Mouse (Mus musculus): ENCODE measurements around the gene Zfp784.
A peak's percentile ranks its signal among the peaks of the same experiment; 100 is the strongest.

The Zfp784 gene

DNA sequence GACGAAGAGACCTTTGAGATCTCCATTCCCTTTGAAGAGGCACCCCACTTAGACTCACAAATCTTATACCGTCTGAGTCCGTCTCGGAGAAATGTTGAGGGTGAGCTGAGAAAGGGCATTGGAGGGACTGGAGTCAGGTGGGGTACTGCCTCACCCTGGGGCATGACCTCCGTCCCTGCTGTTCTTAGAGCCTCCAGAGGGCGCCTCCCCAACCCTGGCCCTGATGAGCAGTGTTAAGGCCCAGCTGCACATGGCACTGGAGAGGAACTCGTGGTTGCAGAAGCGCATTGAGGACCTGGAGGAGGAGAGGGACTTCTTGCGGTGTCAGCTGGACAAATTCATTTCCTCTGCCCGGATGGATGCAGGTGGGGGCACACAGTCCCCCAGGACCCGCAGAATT is 19.6 kb upstream of the Zfp784 start:
- no peak for DNase-seq (ENCODE audit: low spot score)

DNA sequence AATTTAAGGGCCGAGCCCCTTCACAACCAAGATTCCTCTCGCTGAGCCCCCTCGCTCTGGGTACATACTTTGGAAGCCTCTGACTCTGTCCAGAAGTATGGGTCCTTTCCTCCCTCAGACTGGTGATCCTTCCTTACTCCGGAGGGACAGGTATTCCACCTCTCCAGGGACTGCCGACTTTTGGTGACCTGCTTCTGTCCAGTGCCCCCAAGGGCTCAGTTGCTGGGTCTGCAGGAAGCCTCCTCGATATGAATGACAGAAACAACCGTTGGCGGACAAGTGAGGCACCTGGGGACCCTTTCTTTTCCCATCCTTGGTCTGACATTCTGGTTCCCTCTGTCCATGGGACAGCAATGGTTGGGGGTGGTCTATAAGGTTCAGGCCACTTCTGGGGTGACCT is 19.1 kb upstream of the Zfp784 start:
- DNase-seq (ENCODE audit: low spot score) = no peak

DNA sequence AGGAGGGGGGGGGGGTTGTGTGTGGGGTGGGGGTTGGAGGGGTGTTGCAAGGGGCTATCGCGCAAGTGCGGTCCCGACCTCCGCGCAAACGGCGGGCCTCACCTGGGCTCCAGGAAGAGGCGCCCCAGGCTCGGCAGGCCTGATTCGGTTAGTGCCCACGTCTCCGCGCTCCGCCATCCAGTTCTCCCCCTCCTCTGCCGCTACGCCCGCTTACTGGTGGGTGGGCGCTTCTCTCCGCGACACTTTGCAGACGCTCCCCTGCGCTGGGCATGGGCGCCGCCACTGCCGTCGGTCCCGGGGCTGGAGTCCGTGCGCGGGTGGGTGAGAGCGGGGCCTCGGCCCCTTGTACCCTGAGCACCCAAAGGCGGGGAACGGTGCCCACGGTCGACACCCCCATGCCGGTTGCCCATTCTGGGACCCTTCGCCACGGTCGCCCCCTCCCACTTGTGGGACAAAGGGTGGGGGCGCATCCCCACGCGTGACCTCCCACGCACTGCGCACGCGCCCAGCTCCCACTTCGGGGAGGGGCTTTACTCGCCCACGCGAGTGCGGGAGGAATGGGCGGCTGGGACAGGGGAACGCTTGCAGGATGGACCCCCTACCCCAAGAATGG is 18.5 kb upstream of the Zfp784 start:
- DNase-seq (ENCODE audit: low spot score) = no peak

DNA sequence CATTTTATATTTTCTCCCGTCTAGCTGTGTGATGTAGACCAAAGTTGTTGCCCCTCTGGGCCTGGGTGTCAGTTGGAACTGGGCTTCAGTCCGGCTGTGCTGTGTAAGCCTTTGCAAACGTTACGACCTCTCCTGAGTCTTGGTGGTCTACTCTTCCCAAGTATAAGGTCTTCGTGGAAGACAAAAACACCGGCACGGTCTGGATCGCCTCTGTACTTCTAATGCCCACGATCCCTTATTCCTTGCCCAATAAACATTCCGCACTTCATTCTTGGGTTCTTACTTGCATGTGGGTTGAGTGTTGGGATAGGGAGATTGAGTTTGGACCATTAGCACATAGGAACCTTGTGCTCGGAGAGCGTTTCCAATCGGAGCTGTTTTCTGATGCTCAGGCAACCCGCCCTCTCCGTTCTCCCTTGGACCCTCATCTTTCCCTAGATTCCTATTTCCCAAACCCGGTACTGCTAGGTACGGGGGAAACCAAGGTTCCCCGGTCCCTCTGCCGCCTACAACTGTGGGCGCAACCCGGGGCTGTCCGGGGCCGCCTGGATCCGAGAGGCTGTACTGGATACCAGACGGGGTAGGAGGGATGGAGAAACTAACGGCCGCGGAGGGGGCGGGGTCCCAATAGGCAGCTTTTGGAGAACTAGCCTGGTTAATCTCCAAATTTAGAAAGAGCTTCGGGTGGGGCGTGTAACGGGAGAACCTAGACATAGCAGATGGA is 15.4 kb upstream of the Zfp784 start:
- no peak for DNase-seq (ENCODE audit: low spot score)

DNA sequence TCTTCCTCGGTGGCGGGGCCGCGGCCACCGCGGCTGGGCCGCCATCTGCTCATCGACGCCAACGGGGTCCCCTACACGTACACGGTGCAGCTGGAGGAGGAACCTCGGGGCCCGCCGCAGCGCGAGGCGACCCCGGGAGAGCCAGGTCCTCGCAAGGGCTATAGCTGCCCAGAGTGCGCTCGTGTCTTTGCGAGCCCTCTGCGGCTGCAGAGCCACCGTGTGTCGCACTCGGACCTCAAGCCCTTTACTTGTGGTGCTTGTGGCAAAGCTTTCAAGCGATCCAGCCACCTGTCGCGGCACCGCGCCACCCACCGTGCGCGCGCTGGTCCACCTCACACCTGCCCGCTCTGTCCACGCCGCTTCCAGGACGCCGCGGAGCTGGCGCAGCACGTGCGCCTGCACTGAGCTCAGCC is 14.7 kb upstream of the Zfp784 start:
- DNase-seq (ENCODE audit: low spot score) = no peak

DNA sequence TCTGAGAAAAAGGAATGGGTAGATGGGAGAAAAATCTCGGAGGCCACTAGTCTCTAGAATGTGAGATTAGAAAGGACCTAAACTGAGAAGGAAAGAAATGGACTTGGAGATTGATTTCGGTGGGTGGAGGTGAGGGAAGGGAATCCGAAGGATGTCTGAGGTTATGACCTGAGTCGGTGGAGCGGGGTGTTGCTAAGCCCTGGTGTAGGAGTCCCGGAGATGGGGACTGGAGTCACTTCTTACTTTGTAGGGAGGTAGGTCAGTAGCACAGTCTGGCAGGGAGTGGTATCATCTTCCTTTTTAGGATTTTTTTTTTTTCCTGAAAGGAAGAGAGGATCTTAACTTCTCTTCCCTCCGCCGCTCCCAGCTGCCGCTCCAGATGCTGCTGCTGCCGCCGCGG is 14.2 kb upstream of the Zfp784 start:
- no peak for DNase-seq (ENCODE audit: low spot score)

DNA sequence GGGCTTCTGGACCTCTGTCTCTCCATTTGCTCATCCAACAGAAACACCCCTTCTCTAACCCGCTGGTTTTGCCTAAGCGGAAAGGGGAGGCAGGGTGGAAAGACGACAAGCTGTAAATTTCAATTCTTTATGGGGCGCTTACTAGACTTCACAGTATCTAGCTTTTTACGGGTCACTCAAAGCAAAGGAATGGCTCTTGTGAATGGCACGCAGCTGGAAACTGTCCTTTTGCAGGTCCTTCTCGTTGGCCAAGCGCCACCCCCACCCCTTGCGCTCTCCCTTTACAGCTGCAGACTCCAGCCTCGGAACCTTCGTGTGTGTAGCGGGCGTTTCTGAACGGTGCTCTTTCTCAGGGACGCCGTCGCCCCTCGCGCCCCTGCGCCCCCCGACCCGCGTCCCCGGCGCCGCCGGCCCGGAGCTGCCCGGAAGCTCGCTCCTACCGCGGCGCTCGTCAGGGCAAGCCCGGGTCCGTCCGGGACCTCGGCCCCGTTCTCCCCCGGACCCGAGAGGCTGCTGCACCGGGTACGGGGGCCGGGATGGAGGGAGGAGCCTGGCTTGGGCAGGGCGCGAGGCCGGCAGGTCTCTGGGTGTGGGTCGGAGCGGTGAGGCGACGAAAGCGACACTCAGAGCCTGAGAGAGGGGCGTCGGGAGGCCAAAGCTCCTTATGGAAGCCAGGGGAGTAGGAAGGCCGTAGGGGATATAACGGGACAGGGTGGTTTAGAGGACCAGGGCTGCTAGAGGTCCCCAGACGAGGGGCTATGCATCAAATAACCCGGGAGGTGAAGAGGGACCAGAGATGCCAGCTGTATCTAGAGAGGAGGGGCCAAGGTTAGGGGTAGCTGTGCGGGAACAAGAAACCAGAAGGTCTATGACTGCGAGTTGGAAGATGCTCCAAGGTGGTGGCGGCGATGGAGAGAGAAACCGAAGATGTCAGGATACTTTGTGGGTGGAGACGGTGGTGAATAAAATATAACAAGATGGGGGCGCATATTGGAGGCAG is 13.2 kb upstream of the Zfp784 start, which contains the start of gene Zfp580:
Gene Zfp580 (plus strand): TSS at position 346 of the 1,000 bp plus-strand sequence.
- peak; percentile 78 for DNase-seq (ENCODE audit: low spot score)

DNA sequence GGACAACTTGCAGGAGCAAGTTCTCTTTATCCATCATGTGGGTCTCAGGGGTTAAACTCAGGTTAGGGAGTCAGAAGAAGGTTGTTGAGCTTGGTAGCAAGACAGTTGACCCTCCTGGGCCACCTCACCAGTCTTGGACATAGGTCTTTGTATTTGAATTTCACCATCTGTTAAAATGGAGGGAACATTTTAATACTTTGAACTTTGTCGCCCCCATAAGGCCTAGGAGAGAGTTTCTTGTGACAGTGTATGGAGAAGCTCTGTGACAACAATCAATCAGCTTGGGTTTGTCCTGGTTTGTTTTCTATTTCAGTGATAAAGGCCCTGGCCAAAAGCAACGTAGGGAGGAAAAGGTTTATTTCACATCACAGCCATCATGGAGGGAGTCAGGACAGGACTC is 9.1 kb upstream of the Zfp784 start:
- DNase-seq (ENCODE audit: low spot score) = no peak

DNA sequence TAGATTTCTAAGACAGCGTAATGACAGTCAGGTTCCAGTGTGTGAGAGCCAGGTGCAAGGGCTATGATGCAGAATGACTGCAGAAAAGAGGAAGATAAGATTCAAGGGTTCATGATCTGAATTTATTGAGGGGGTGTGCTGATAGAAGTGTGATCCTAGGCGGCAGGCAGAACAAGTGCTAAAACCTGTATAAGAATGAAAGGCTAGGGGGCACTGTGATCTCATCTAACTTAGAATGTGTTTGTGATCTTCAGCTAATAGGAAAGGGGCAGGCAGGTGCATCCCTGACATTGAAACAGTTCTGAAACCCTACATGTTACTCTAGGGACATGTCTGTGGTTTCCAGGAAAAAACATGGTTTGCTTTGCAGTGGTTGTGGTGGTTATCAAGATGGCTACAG is 7.9 kb upstream of the Zfp784 start:
- no peak for DNase-seq (ENCODE audit: low spot score)

DNA sequence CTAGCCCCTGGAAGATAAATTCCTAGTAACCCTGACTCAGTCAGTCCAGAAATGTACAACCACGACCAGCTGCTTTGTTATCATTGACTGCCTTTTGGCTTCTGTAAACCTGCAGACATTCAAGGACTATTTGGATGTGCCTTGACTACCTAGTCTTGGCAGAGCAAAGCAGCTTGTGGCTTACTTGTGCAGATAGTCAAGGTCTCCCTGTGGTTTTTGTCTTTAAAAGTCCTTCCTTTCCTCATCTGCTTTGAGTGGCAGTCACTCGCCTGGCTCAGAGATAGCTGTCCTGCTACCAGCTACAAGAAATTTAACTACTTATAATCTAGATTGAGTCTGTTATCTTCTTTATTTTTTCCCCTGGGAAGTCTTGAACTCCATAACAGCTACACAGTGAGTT is 6.7 kb upstream of the Zfp784 start:
- DNase-seq (ENCODE audit: low spot score) = no peak

DNA sequence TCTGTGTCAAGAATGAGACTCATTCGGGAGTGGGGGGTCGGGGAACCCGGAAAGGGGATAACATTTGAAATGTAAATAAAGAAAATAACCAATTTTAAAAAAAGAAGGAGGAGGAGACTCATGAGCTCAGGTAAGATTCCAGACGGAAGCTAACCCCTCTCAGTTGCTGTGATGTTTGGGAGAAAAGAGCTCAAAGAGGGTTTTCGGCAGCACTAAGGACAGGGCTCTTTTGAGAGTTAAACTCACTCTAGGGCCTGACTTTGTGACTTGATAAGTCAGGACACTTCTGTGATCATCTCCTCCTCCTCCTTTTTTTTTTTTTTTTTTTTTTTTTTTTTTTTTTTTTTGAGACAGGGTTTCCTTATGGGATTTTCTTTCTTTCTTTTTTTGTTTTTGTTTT is 694 bp upstream of the Zfp784 start:
- DNase-seq (ENCODE audit: low spot score) = no peak

DNA sequence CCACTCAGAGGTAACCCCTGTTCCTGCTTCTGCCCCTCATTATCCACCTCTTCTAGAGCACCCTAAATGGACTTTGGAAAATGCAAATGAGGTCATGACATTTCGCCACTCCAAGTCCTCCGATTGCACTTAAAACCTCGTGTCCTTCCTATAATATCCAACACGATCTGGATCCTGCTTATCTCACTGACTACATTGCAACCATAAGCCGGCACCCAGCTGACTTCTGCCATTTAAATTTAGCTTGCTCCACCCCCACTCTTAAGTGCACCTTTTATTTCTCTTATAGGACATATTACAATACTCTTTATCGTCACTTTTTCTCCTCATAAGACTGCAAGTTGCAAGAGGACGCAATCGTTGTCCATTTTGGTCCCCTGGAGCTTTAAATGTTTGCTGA is 779 bp downstream of the Zfp784 start:
- no peak for DNase-seq (ENCODE audit: low spot score)

DNA sequence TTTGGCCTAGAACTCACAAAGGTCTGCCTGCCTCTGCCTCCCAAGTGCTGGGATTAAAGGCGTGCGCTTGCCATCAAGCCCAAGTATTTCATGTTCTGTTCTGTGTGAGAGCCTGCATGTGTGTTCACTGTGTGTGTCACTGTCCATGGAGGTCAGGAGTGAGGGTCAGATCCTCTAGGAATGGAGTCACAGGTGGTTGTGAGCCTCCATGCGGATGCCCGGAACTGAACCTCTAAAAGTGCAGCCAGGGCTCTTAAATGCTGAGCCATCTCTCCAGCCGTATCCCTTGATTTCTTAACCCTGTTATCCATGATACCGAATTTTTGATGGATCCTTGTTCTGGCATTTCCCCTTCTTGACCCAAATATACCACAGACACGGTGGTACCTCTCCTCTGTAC is 1.2 kb downstream of the Zfp784 start:
- DNase-seq (ENCODE audit: low spot score) = no peak

DNA sequence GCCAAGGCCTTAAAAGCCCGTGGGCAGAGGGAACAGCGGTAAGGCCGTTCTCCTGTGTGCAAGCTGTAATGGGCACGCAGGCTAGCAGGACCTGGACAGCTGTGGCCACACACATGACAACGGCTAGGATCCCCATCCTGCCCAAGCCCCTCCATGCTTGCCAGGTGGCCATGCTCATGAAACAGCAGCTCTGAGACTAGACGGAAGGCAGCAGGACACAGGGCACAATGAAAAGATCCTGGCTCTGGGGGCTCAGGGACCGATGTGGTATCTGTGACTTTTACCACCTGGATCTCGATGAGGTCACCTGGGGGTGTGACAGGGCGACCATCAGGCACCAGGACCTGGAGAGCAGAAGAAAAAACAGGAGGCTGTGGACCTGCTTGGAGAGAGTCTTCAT is 2.1 kb downstream of the Zfp784 start:
- no peak for DNase-seq (ENCODE audit: low spot score)

DNA sequence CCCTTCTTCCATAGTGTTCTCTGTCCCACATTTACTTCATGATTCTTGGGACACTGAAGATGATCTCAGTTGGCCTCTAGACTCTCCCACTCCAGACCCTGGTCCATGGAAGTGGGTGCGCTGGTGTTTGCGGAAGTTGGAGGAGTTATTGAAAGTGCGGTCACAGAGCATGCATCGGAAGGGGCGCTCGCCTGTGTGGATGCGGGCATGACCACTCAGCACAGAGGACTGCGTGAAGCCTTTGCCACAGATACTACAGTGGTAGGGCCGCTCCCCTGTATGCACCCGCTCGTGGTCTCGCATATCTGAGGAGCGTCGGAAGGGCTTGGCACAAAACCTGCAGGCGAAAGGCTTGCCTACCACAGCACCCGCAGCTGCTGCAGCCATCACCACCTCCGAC is 2.6 kb downstream of the Zfp784 start:
- no peak for DNase-seq (ENCODE audit: low spot score)

DNA sequence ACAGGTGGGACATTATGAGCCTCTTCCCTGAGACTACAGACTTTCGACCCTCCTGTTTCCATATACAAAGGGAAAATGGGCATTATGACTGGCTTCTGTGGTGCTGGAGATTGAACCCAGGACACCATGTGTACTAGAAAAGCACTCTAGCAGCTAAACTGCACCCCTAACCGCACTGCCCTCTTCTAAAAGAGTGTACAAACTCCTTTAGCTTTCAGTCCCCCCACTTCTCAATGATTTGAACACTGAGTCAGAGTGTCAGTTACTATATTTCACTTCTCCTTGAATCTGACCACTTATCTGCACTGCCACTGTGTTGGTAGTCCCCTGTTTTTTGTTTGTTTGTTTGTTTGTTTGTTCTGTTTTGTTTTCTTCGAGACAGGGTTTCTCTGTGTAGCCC is 4.4 kb downstream of the Zfp784 start, which contains the start of gene 4632433K11Rik:
Gene 4632433K11Rik (plus strand): TSS at position 301 of the 400 bp plus-strand sequence.
- no peak for DNase-seq (ENCODE audit: low spot score)

DNA sequence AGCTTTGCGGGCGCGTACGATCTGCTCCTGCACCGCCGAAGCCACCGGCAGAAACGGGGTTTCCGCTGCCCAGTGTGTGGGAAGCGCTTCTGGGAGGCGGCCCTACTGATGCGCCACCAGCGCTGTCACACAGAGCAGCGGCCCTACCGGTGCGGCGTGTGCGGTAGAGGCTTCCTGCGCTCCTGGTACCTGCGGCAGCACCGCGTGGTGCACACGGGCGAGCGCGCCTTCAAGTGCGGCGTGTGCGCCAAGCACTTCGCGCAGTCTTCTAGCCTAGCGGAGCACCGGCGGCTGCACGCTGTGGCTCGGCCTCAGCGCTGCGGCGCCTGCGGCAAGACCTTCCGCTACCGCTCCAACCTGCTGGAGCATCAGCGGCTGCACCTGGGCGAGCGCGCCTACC is 6.8 kb downstream of the Zfp784 start:
- no peak for DNase-seq (ENCODE audit: low spot score)

DNA sequence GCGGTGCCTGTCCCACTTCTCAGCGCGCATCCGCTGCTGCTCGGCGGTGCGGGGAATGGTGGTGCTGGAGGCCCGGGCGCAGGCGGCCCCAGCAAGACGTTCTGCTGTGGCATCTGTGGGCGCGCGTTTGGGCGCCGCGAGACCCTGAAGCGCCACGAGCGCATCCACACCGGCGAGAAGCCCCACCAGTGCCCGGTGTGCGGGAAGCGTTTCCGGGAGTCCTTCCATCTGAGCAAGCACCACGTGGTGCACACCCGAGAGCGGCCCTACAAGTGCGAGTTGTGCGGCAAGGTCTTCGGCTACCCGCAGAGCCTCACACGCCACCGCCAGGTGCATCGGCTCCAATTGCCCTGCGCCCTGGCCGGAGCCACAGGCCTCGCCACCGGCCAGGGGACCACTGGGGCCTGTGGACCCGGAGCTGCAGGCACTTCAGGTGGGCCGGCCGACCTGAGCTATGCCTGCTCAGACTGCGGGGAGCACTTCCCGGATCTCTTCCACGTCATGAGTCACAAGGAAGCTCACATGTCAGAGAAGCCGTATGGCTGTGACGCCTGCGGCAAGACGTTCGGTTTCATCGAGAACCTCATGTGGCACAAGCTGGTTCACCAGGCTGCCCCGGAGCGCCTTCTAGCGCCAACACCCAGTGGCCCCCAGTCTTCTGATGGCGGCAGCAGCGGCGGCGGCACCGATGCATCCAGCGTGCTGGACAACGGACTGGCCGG is 7.5 kb downstream of the Zfp784 start:
- DNase-seq (ENCODE audit: low spot score) = no peak

DNA sequence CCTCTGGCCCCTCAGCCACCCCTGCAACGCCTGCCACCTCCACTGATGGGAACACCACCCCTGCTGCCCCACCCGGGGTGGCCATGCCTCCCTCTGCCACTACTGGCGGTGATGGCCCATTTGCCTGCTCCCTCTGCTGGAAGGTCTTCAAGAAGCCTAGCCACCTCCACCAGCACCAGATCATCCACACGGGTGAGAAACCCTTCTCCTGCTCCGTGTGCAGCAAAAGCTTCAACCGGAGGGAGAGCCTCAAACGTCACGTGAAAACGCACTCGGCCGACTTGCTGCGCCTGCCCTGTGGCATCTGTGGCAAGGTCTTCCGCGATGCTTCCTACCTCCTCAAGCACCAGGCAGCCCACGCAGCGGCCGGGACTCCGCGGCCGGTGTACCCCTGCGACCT is 8.3 kb downstream of the Zfp784 start:
- no peak for DNase-seq (ENCODE audit: low spot score)

DNA sequence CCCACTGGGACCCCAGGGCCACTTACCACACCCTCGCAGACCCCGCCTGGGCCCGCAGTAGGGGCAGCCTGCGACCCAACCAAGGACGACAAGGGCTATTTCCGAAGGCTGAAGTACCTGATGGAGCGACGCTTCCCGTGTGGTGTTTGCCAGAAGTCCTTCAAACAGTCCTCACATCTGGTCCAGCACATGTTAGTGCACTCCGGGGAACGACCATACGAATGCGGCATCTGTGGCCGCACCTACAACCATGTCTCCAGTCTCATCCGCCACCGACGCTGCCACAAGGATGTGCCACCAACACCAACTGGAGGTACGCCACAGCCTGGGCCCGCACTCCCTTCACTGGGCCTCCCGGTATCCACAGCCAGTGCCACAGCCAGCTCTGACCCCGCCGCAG is 8.7 kb downstream of the Zfp784 start:
- DNase-seq (ENCODE audit: low spot score) = no peak

DNA sequence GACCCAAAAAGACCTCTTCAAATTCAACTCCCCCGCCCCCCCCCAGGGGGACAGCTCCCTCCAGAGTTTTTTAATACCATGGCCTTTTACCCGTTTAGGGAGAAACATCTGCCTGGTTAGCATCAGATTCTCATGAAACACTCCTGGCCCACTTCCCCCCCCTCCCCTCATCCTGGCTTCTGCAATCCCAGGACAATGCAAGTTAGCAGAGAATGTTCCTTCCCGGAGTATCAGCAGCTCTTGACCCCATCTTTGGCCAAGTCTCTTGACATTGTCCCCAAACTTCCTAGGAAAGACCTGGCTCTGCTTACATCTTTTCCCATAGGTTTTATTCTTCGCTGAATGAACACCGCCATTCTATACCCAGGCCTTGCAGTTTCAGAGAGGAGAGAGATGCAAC is 17.0 kb downstream of the Zfp784 start:
- DNase-seq (ENCODE audit: low spot score) = no peak

DNA sequence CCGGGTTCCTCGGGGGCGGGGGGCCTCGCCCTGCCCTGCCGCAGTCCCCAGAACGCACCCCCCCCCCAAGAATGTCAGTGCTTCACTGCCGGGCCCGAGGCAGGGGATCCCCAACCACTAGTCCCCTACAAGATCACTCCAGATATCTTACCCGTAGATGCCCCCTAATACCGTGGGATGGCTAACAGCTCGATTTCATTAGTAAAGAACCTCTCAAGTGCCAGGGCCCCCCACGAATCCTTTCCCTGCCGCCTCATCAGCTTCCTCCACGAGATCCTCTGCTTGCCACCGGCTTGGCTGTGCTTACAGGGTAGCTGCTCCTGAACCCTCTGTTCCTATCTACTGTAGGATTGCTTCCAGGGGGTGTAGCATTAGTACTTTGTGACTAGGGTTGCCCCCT is 17.6 kb downstream of the Zfp784 start:
- DNase-seq (ENCODE audit: low spot score) = no peak

Measured in ovary, postnatal 36 days (tissue).